Mouse (Mus musculus): Measurements from ENCODE around the gene Ovca2. TPM values are rescaled to one million over a fixed set of nuclear protein-coding genes. Genes with fewer than 3 reads are reported as not detected.

Gene Ovca2
- 17.1 and 20.8 TPM in 2 replicates for total RNA-seq (2017)

DNA sequence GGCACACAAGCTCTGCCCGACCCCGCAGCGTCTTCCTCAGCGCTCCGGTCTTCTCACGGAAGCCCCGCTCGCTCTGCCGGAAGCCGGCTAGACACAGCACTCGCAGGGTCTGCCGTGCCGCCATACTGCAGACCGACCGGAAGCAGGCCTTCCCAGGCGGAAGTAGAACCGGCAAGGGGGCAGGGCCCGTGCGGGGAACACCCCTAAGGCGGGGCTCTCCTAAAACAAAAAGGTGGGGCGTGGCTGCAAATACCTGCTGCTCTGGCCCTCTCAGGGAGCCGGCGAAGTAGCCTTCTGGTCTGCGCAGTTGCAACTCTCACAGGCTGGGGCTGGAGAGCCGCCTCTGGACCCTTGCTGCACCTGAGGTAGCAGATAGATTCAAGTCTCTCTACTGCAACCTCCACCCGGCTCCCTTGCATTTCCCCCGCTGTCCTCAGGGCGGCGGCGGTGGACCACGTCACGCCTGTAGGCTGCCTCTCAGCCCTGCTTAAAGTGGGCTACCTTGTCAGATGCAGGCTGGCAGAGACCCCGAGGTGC is at the start of gene Ovca2:
TSS of gene Ovca2 (minus strand) at position 164 of the 537 bp plus-strand sequence.
- ATAC-seq (replicated peaks in 1 of 2; ENCODE audit: insufficient read depth in 1 of 2, low FRiP score in 2 of 2, low TSS enrichment in 1 of 2, low read depth in 1 of 2, poor library complexity in 2 of 2, severe bottlenecking in 2 of 2), result peak; percentile 95 to 97

- ATAC-seq (replicated peaks in 1 of 2; ENCODE audit: insufficient read depth in 1 of 2, low FRiP score in 2 of 2, low TSS enrichment in 1 of 2, low read depth in 1 of 2, poor library complexity in 2 of 2, severe bottlenecking in 2 of 2), result peak; percentile 68 to 92
Measured at GRCm38 (mm10) chr11:75227632-75228031, 49.0 kb upstream of the Ovca2 start.

- no peak for ATAC-seq (replicated peaks in 1 of 2; ENCODE audit: insufficient read depth in 1 of 2, low FRiP score in 2 of 2, low TSS enrichment in 1 of 2, low read depth in 1 of 2, poor library complexity in 2 of 2, severe bottlenecking in 2 of 2)
Measured at GRCm38 (mm10) chr11:75224835-75225234, 46.2 kb upstream of the Ovca2 start.

DNA sequence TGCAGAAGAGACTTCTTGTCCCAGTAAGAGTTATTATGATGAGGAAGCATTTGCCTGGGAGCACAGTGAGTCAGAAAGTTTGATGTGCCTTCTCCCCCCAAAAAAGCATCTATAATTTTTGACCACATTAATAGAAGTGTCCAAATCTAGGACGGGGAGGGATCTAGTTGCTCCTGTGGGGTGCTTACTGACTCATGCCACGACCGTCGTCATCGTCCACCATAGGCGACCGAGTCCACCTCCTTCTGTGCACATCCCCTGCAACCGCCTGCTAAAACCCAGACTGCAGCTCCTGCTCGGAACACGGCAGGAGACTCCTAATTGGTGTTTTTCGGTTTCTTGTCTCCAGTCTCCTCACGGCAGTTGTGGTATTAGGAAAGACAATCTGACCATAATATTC is 45.4 kb upstream of the Ovca2 start:
- ATAC-seq (replicated peaks in 1 of 2; ENCODE audit: insufficient read depth in 1 of 2, low FRiP score in 2 of 2, low TSS enrichment in 1 of 2, low read depth in 1 of 2, poor library complexity in 2 of 2, severe bottlenecking in 2 of 2), result no peak

DNA sequence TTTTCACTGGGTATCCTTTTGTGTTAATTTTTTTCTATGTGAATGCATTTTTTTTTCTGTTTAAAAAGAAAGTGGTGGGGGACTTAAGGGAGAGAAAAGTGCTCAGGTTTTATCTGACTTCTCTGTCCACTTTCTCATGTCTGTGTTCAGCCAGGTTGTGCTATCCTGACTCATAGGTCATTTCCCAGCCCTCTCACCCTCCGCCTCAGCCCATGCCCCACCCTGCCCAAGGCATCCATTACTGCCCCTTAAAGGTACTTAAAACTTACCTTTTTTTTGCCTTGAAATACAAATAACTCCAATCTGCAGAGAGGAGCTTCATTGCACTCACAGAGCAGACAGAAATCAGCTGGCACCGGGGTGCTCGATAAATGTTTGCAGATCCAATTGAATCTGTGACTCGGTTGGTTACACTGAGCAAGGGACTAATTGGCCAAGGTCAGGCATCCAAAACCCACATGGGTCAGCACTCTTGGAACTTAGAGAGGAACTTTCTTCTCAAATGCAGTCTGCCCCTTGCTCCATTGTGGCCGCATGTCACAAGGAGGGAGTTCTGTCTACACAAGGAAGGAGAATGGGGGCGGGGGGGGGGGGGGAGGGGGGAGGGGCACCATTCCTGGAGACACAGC is 42.0 kb upstream of the Ovca2 start:
- no peak for ATAC-seq (replicated peaks in 1 of 2; ENCODE audit: insufficient read depth in 1 of 2, low FRiP score in 2 of 2, low TSS enrichment in 1 of 2, low read depth in 1 of 2, poor library complexity in 2 of 2, severe bottlenecking in 2 of 2)

- no peak for ATAC-seq (replicated peaks in 1 of 2; ENCODE audit: insufficient read depth in 1 of 2, low FRiP score in 2 of 2, low TSS enrichment in 1 of 2, low read depth in 1 of 2, poor library complexity in 2 of 2, severe bottlenecking in 2 of 2)
Measured at GRCm38 (mm10) chr11:75220115-75220514, 41.5 kb upstream of the Ovca2 start.

DNA sequence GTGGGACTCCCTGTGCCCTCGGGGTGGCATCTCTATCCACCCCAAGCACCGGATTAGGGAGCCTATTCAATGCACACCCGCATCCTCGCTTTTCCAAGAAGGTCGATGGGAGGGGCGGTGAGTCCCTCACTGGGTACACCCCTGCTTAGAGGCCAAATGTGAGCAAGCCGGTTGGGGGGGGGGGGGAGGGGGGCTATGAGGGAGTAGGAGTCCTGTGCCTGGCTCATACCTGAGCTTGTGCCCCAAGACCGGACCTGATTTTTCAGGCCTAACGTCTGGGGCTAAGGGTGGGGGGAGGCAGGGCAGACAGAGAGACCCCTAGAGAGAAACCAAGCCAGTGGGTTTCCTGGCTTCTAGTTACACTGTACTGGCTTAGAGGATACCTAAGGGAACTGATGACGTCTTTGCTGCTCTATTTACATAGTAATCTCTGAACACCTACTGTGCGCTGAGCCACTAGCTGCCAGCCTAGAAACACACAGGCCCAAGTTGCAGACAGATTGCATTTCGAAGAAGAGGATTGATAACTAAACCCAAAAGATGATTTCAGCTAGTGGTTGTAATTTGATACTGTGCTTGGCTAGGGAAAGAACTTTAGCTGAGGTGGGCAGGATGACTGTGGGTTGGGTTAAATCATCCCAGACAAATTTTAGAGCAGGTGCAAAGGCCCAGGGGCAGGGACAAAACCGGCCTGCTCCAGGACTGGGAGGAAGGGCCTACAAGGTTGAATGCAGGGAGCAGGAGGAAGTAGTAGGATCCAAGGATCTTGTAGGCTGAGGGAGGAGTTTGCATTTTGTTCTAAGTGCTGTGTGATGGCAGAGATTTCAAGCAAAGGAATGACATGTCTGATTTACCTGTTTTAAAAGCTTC is 35.7 kb upstream of the Ovca2 start:
- ATAC-seq (replicated peaks in 1 of 2; ENCODE audit: insufficient read depth in 1 of 2, low FRiP score in 2 of 2, low TSS enrichment in 1 of 2, low read depth in 1 of 2, poor library complexity in 2 of 2, severe bottlenecking in 2 of 2), result no peak

DNA sequence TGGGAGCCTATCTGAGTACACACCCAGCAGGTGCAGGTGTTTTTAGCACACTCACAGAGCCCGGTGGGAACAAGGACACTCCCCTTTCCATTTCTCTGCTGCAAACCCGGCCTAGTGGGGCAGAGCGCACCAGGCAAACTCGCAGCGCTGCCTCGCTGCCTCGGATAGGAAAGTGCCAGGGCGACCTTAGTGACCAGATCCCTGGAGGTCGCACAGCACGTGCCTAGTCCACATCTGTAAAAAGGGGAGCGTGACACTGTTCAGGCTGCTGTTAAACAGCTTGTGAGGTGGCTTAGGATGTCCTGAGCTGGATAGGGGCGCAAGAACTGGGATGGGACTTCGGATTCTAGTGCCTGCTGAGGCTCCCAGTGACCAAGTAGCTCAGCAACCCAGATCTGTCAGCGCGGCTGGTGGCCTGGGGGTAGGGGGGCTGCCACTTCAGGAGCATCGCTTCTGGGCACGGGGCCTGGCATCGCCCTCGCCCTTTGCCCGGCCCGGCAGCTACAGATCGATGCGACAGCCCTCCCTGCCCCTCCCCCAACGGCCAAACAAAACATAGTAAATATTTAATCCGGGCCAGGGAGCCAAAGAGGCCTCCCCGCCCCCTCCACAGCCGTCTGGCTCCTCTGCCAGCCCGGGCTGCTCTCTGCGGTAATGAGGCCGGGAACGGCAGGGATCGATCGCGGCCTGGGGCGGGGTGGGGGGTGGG is 34.9 kb upstream of the Ovca2 start:
- ATAC-seq (replicated peaks in 1 of 2; ENCODE audit: insufficient read depth in 1 of 2, low FRiP score in 2 of 2, low TSS enrichment in 1 of 2, low read depth in 1 of 2, poor library complexity in 2 of 2, severe bottlenecking in 2 of 2), result no peak

- ATAC-seq (replicated peaks in 1 of 2; ENCODE audit: insufficient read depth in 1 of 2, low FRiP score in 2 of 2, low TSS enrichment in 1 of 2, low read depth in 1 of 2, poor library complexity in 2 of 2, severe bottlenecking in 2 of 2), result no peak
Measured at GRCm38 (mm10) chr11:75212876-75213275, 34.2 kb upstream of the Ovca2 start.

GRCm38 (mm10) chr11:75212031-75212667 is 33.5 kb upstream of the Ovca2 start:
- ATAC-seq (replicated peaks in 1 of 2; ENCODE audit: insufficient read depth in 1 of 2, low FRiP score in 2 of 2, low TSS enrichment in 1 of 2, low read depth in 1 of 2, poor library complexity in 2 of 2, severe bottlenecking in 2 of 2), result peak; percentile 59 to 62; a peak in 3 of 4 replicates

DNA sequence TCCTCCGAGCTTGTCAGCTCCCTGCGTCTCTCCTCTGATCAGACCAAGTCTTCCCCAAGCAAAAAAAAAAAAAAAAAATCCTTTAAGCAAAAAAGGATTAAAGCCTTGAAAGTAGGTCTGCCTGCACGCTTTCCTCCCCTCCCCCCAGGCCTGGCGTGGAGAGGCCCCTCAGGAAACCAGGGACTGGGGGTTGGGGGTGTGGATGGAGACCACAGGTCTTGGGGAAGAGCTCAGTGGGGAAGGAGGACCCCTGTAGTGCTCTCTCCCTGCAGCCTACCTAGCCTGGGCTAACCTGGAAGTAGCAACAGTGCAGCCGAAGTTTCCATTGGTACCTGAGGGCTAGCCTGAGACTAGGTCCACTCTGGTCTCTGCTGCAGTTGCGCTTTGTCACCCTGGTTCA is 32.1 kb upstream of the Ovca2 start:
- no peak for ATAC-seq (replicated peaks in 1 of 2; ENCODE audit: insufficient read depth in 1 of 2, low FRiP score in 2 of 2, low TSS enrichment in 1 of 2, low read depth in 1 of 2, poor library complexity in 2 of 2, severe bottlenecking in 2 of 2)

DNA sequence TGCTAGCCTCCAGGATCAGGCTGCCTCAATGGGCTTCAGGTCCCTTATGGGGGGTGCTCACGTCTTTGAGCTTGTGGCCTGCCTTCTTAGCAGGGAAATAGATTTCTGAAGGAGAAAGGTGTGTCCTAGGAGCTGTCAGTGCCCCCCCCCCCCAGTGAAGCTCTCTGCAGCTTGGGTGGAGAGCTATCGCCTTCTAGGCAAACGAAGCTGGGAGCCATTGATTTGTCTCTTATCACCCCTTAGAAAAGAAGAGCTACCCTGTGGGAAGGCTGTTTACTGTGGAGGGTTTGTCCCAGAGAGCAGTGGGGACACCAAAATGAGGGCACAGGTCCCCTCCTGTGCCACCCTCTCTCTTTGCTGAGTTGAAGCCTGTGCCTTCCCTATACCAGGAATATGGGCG is 31.5 kb upstream of the Ovca2 start:
- ATAC-seq (replicated peaks in 1 of 2; ENCODE audit: insufficient read depth in 1 of 2, low FRiP score in 2 of 2, low TSS enrichment in 1 of 2, low read depth in 1 of 2, poor library complexity in 2 of 2, severe bottlenecking in 2 of 2), result no peak

DNA sequence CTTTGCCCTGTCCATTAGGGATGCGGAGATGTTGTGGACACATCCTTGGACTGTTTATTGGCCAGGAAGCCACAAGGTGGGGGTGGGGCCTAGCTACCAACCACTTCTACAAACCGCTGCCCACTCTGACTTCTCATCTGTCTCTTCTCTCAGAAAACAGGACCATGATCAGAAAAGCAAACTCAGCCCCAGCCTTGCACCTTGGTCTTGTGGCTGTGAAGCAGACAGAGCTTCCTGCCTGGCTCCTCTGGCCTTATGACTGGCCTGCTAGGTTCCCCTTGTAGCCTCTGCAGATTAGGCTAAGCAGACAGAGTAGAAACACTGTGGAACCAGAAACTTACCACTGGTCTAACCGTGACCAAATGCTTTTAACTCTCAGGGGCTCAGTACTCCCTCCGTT is 30.7 kb upstream of the Ovca2 start:
- peak; percentile 50 to 59; a peak in 3 of 4 replicates for ATAC-seq (replicated peaks in 1 of 2; ENCODE audit: insufficient read depth in 1 of 2, low FRiP score in 2 of 2, low TSS enrichment in 1 of 2, low read depth in 1 of 2, poor library complexity in 2 of 2, severe bottlenecking in 2 of 2)

DNA sequence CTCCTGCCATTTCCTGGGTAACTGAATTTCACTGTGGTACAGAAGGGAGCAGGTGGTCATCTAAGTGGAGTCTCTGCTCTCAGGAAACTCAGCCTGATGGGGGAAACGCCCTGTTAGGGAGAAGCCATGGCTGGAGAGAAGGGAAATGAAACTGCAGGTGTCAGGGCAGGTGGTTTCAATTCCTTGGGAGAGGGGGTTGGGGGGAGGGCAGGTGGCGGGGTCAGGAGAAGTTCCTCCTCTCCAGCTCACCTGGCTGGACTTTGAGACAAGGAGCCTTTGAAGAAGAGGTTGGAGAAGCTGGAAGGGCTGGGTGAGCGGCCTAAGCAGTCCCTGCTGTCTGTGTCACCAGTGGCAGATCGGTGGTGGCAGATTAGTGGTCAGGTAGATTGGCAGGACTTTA is 27.7 kb upstream of the Ovca2 start:
- no peak for ATAC-seq (replicated peaks in 1 of 2; ENCODE audit: insufficient read depth in 1 of 2, low FRiP score in 2 of 2, low TSS enrichment in 1 of 2, low read depth in 1 of 2, poor library complexity in 2 of 2, severe bottlenecking in 2 of 2)

DNA sequence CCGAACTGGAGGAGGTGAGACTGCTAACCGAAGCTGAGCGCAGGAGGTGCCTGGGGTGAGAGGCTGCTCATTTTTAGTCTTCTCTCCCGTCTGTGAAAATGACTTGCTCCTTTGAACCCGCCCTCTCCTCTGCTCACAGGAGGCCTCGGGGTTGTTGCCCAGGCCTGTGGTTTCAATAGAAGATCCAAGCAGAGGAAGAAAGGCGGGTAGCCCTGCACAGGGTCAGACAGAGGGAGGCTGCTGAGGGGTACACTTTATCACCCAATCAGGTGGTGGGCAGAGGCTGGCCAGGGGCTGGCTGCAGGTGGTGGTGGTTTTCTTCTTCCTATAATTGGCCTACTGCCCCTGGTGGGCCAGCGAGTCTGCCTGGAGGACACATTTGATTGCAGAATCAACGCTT is 25.8 kb upstream of the Ovca2 start:
- ATAC-seq (replicated peaks in 1 of 2; ENCODE audit: insufficient read depth in 1 of 2, low FRiP score in 2 of 2, low TSS enrichment in 1 of 2, low read depth in 1 of 2, poor library complexity in 2 of 2, severe bottlenecking in 2 of 2), result peak; percentile 54; a peak in 3 of 4 replicates

- no peak for ATAC-seq (replicated peaks in 1 of 2; ENCODE audit: insufficient read depth in 1 of 2, low FRiP score in 2 of 2, low TSS enrichment in 1 of 2, low read depth in 1 of 2, poor library complexity in 2 of 2, severe bottlenecking in 2 of 2)
Measured at GRCm38 (mm10) chr11:75203926-75204325, 25.3 kb upstream of the Ovca2 start.

- no peak for ATAC-seq (replicated peaks in 1 of 2; ENCODE audit: insufficient read depth in 1 of 2, low FRiP score in 2 of 2, low TSS enrichment in 1 of 2, low read depth in 1 of 2, poor library complexity in 2 of 2, severe bottlenecking in 2 of 2)
Measured at GRCm38 (mm10) chr11:75201721-75202120, 23.1 kb upstream of the Ovca2 start.
